Mouse (Mus musculus): ENCODE data around the gene Thtpa. TPM values are rescaled to one million over a fixed set of nuclear protein-coding genes. Genes with fewer than 3 reads are reported as not detected.
A peak's percentile ranks its signal among the peaks of the same experiment; 100 is the strongest.

Gene Thtpa
- polyA plus RNA-seq, 1 experiment: 4.9 TPM

- no peaks in the 10 kb centered on the region for H3K27me3 ChIP-seq (ENCODE audit: control insufficient read depth, insufficient read depth, low read length)
- no peak overlapping the region for H3K27ac ChIP-seq (ENCODE audit: control insufficient read depth, insufficient read depth, low read depth, low read length)
- no peak overlapping the region for H3K4me3 ChIP-seq (ENCODE audit: control insufficient read depth, low read depth, low read length)
- H3K36me3 ChIP-seq (ENCODE audit: control insufficient read depth, insufficient read depth, low read length): no peaks in the 10 kb centered on the region
- peaks cover 31% of the 10 kb centered on the region for H3K4me1 ChIP-seq (ENCODE audit: control insufficient read depth, insufficient read depth, low read length)
- no peak for TF ChIP-seq CTCF (IDR thresholded peaks at IDR 0.05; ENCODE audit: control insufficient read depth, insufficient read depth, insufficient replicate concordance, low read depth, low read length)
- TF ChIP-seq POLR2A (IDR thresholded peaks at IDR 0.05; ENCODE audit: control insufficient read depth, low read depth, low read length): no peak
These were observed 12.4 kb downstream of the Thtpa start for GRCm38 (mm10) chr14:55106990-55107389.

- peak overlapping the region; percentile 49 for H3K4me3 ChIP-seq (ENCODE audit: control insufficient read depth, low read depth, low read length)
- no peaks in the 10 kb centered on the region for H3K27me3 ChIP-seq (ENCODE audit: control insufficient read depth, insufficient read depth, low read length)
- H3K27ac ChIP-seq (ENCODE audit: control insufficient read depth, insufficient read depth, low read depth, low read length): no peak overlapping the region
- TF ChIP-seq POLR2A (IDR thresholded peaks at IDR 0.05; ENCODE audit: control insufficient read depth, low read depth, low read length) (peak; percentile 31; the same call in 1 of the 2 replicates), CTCF (IDR thresholded peaks at IDR 0.05; ENCODE audit: control insufficient read depth, insufficient read depth, insufficient replicate concordance, low read depth, low read length) (no peak)
- H3K36me3 ChIP-seq (ENCODE audit: control insufficient read depth, insufficient read depth, low read length): no peaks in the 10 kb centered on the region
- H3K4me1 ChIP-seq (ENCODE audit: control insufficient read depth, insufficient read depth, low read length): peaks cover 31% of the 10 kb centered on the region
These were observed 13.8 kb downstream of the Thtpa start for GRCm38 (mm10) chr14:55108202-55108870.

GRCm38 (mm10) chr14:55109048-55109873, 14.7 kb downstream of the Thtpa start:
- no peaks in the 10 kb centered on the region for H3K27me3 ChIP-seq (ENCODE audit: control insufficient read depth, insufficient read depth, low read length)
- no peaks in the 10 kb centered on the region for H3K36me3 ChIP-seq (ENCODE audit: control insufficient read depth, insufficient read depth, low read length)
- H3K4me3 ChIP-seq (ENCODE audit: control insufficient read depth, low read depth, low read length): peak overlapping the region; percentile 37; the same call in 1 of the 2 replicates
- H3K4me1 ChIP-seq (ENCODE audit: control insufficient read depth, insufficient read depth, low read length): peaks cover 37% of the 10 kb centered on the region
- no peak overlapping the region for H3K27ac ChIP-seq (ENCODE audit: control insufficient read depth, insufficient read depth, low read depth, low read length)
- TF ChIP-seq POLR2A (IDR thresholded peaks at IDR 0.05; ENCODE audit: control insufficient read depth, low read depth, low read length) (no peak), CTCF (IDR thresholded peaks at IDR 0.05; ENCODE audit: control insufficient read depth, insufficient read depth, insufficient replicate concordance, low read depth, low read length) (no peak)

GRCm38 (mm10) chr14:55110076-55110475, 15.5 kb downstream of the Thtpa start:
- TF ChIP-seq POLR2A (IDR thresholded peaks at IDR 0.05; ENCODE audit: control insufficient read depth, low read depth, low read length): no peak
- no peak for TF ChIP-seq CTCF (IDR thresholded peaks at IDR 0.05; ENCODE audit: control insufficient read depth, insufficient read depth, insufficient replicate concordance, low read depth, low read length)
- Histone ChIP-seq H3K4me3 (ENCODE audit: control insufficient read depth, low read depth, low read length) (no peak overlapping the region; the same call in 1 of the 2 replicates), H3K36me3 (ENCODE audit: control insufficient read depth, insufficient read depth, low read length) (no peaks in the 10 kb centered on the region), H3K4me1 (ENCODE audit: control insufficient read depth, insufficient read depth, low read length) (peaks cover 37% of the 10 kb centered on the region), H3K27ac (ENCODE audit: control insufficient read depth, insufficient read depth, low read depth, low read length) (no peak overlapping the region), H3K27me3 (ENCODE audit: control insufficient read depth, insufficient read depth, low read length) (no peaks in the 10 kb centered on the region; the same call in 1 of the 2 replicates)

GRCm38 (mm10) chr14:55111720-55112119, 17.1 kb downstream of the Thtpa start:
- H3K4me3 ChIP-seq (ENCODE audit: control insufficient read depth, low read depth, low read length): no peak overlapping the region
- TF ChIP-seq CTCF (IDR thresholded peaks at IDR 0.05; ENCODE audit: control insufficient read depth, insufficient read depth, insufficient replicate concordance, low read depth, low read length): no peak
- no peak for TF ChIP-seq POLR2A (IDR thresholded peaks at IDR 0.05; ENCODE audit: control insufficient read depth, low read depth, low read length)
- peaks cover 35% of the 10 kb centered on the region for H3K4me1 ChIP-seq (ENCODE audit: control insufficient read depth, insufficient read depth, low read length)
- no peaks in the 10 kb centered on the region; the same call in 1 of the 2 replicates for H3K27me3 ChIP-seq (ENCODE audit: control insufficient read depth, insufficient read depth, low read length)
- H3K36me3 ChIP-seq (ENCODE audit: control insufficient read depth, insufficient read depth, low read length): no peaks in the 10 kb centered on the region
- H3K27ac ChIP-seq (ENCODE audit: control insufficient read depth, insufficient read depth, low read depth, low read length): no peak overlapping the region

GRCm38 (mm10) chr14:55113351-55113974, 18.9 kb downstream of the Thtpa start:
- H3K27me3 ChIP-seq (ENCODE audit: control insufficient read depth, insufficient read depth, low read length): no peaks in the 10 kb centered on the region; the same call in 1 of the 2 replicates
- H3K4me1 ChIP-seq (ENCODE audit: control insufficient read depth, insufficient read depth, low read length): peaks cover 28% of the 10 kb centered on the region
- H3K4me3 ChIP-seq (ENCODE audit: control insufficient read depth, low read depth, low read length): peak overlapping the region; percentile 25; the same call in 1 of the 2 replicates
- no peak for TF ChIP-seq POLR2A (IDR thresholded peaks at IDR 0.05; ENCODE audit: control insufficient read depth, low read depth, low read length)
- no peak for TF ChIP-seq CTCF (IDR thresholded peaks at IDR 0.05; ENCODE audit: control insufficient read depth, insufficient read depth, insufficient replicate concordance, low read depth, low read length)
- no peak overlapping the region for H3K27ac ChIP-seq (ENCODE audit: control insufficient read depth, insufficient read depth, low read depth, low read length)
- H3K36me3 ChIP-seq (ENCODE audit: control insufficient read depth, insufficient read depth, low read length): no peaks in the 10 kb centered on the region

Data from testis, adult 2 months (tissue).